Mouse (Mus musculus) ovary, postnatal 36 days (tissue): ENCODE measurements at regions not wholly inside any gene's neighbourhood (a gene's known extent, or its start where the extent isn't known, plus 50 kb on each side); places are given as distances from the start of the nearest gene placed in this dataset.

Experiments used
- DNase-seq: peaks from one replicate; pipeline ENCODE4 v3.0.0; 2022; ENCODE audit warnings: low spot score, mixed read lengths

GRCm38 (mm10) chr1:129219098-129219497 lies 54.0 kb upstream of the Thsd7b start:
- no peak for DNase-seq

GRCm38 (mm10) chr1:129208806-129209205 lies 64.3 kb upstream of the Thsd7b start:
- DNase-seq = no peak

GRCm38 (mm10) chr1:129208406-129208805 lies 64.7 kb upstream of the Thsd7b start:
- DNase-seq = no peak

- DNase-seq = no peak
Observed at GRCm38 (mm10) chr1:129207674-129208073, 65.4 kb upstream of the Thsd7b start.

GRCm38 (mm10) chr1:129180174-129180759 lies 92.8 kb upstream of the Thsd7b start:
- DNase-seq = no peak

GRCm38 (mm10) chr1:129169936-129170335 lies 103.2 kb upstream of the Thsd7b start:
- DNase-seq = no peak

GRCm38 (mm10) chr1:129150643-129151042 lies 122.5 kb upstream of the Thsd7b start:
- no peak for DNase-seq

GRCm38 (mm10) chr1:129148733-129149388 lies 124.2 kb upstream of the Thsd7b start:
- DNase-seq = no peak

- DNase-seq = no peak
Observed at GRCm38 (mm10) chr1:129146395-129147094, 126.6 kb upstream of the Thsd7b start.

GRCm38 (mm10) chr1:129138783-129139182 lies 134.3 kb upstream of the Thsd7b start:
- no peak for DNase-seq

- no peak for DNase-seq
Observed at GRCm38 (mm10) chr1:129106961-129107557, 166.0 kb upstream of the Thsd7b start.

- no peak for DNase-seq
Observed at GRCm38 (mm10) chr1:129100997-129101396, 172.1 kb upstream of the Thsd7b start.

- DNase-seq = no peak
Observed at GRCm38 (mm10) chr1:129078274-129078673, 194.8 kb upstream of the Thsd7b start.

- DNase-seq = no peak
Observed at GRCm38 (mm10) chr1:129057182-129057581, 215.9 kb upstream of the Thsd7b start.

GRCm38 (mm10) chr1:129055252-129055651 lies 217.8 kb upstream of the Thsd7b start:
- no peak for DNase-seq

GRCm38 (mm10) chr1:129033707-129034106 lies 239.4 kb upstream of the Thsd7b start:
- DNase-seq = no peak

- no peak for DNase-seq
Observed at GRCm38 (mm10) chr1:129005899-129006298, 267.2 kb upstream of the Thsd7b start.

- DNase-seq = no peak
Observed at GRCm38 (mm10) chr1:129002286-129002685, 270.8 kb upstream of the Thsd7b start.

GRCm38 (mm10) chr1:129001766-129002165 lies 271.3 kb upstream of the Thsd7b start:
- no peak for DNase-seq

- DNase-seq = no peak
Observed at GRCm38 (mm10) chr1:128999741-129000517, 273.2 kb upstream of the Thsd7b start.

GRCm38 (mm10) chr1:128994655-128995054 lies 278.4 kb upstream of the Thsd7b start:
- no peak for DNase-seq

GRCm38 (mm10) chr1:128983411-128983810 lies 289.7 kb upstream of the Thsd7b start:
- DNase-seq = no peak
